Mouse (Mus musculus) kidney, adult 18-20 months (tissue): ENCODE results near the gene Usp29.
"Not testable (repeated sequence)": the region's sequence is repeated elsewhere in the genome, so short reads cannot be mapped to it uniquely, and the experiment has no call there.

Experiments used
- DNase-seq: peaks from one replicate; pipeline ENCODE4 v3.0.0; 2021

The Usp29 gene

DNA sequence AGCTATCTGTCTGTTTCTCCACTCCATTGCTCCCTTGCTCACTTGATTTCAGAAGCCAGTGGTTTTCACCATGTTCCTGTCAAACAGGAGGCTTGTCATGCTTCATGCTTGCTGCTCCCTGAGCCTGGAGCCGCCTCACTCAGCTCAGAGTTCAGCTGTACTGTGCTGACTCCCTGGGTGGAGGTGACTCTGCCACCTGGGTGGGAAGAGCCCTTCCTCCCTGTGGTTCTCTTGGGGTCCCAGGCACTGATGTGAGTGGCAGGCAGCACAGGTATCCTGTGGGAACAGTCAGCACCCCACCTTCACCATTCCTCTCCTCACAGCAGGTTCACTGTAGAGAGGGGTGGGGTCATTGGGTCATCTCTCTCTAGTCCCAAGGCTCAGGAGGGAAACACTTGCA is 150.5 kb downstream of the Usp29 start:
- DNase-seq, result not testable (repeated sequence)

DNA sequence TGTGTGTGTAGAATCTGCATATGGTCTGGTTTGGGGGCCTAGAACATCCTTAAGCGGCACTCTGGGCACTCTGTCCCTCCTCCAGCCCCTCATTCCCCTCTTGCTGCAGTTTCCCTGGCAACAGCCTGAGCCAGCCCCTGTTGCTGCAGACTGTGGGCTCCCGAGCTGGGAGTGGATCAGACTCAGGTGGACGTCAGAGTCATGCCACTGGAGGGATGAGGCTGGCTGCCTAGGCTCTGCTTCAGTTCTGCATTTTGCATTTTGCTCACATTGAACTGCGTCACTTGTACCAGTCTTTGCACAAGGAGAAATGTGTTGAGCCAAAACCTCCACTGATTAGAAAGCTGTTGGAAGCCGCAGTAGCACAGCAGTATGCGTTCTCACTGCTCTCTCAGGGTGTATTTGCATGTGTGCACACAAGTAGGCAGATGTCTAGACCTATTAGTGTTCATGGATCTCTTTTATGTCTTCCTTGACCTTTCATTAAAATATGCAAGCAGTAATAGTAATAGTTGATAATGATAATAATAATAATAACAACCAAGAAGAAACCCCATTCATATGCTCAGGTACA is 151.2 kb downstream of the Usp29 start:
- DNase-seq, result no peak

- DNase-seq, result no peak
These were observed 153.2 kb downstream of the Usp29 start for GRCm38 (mm10) chr7:6883376-6884147.

GRCm38 (mm10) chr7:6885416-6885815 is 155.0 kb downstream of the Usp29 start:
- DNase-seq, result no peak

DNA sequence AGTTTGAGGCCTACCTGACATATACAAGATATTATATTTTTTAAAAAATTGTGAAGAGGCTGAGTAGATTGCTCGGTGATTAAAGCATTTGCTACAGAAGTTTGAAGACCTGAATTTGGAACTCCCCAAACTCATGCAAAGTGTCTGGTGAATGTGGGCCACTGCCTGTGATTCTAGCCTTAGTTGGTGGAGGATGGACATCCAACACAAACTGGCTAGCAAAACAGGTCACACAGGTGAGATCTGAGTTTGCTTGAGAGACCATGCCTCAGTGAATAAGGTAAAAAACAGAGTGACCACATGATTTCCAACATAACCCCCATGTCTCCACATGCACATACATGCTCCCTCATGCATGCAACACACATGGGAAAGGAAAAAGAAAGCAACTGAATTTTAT is 156.5 kb downstream of the Usp29 start:
- DNase-seq, result no peak

DNA sequence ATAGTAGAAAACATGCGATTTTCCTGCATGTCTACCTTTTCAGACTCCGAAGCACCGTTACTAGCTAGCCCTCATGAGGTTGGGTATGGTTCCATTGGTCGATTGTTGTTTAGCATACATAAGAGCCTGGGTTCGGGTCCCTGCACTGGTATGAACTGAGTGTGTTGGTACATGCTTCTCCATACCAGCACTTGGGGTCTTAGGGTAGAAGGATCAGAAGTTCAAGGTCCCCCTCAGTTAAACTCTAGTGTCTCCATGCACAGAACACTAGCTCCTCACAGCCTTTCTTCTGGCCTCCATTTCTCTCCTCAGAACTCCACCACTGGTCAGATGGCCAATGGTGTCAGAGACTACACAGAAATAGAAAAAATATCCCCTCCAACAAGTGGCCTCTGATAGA is 159.5 kb downstream of the Usp29 start:
- DNase-seq, result no peak

GRCm38 (mm10) chr7:6891206-6891605 is 160.8 kb downstream of the Usp29 start:
- no peak for DNase-seq

GRCm38 (mm10) chr7:6897021-6897420 is 166.6 kb downstream of the Usp29 start:
- not testable (repeated sequence) for DNase-seq

DNA sequence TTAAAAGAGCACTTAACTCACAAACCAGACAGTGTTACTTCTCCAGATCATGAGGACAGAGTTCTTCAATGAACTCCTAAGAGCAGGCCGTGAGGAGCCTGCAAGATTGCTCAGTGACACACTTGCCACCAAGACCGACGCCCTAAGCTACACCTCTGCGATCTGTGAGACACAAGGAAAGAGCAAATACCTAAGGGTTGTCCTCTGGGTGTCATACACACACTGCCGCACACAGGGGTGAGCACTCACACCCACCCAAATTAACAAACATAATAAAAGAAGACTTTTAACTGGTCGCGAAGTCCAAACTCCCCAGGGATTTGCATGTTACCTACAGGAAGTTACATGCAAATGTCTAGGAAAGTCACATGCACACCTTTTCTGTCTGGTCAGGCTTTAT is 170.3 kb downstream of the Usp29 start:
- no peak for DNase-seq

- DNase-seq, result no peak
These were observed 173.1 kb downstream of the Usp29 start for GRCm38 (mm10) chr7:6903489-6903888.

GRCm38 (mm10) chr7:6910527-6910926 is 180.1 kb downstream of the Usp29 start:
- no peak for DNase-seq

- no peak for DNase-seq
These were observed 181.4 kb downstream of the Usp29 start for GRCm38 (mm10) chr7:6911731-6912130.

DNA sequence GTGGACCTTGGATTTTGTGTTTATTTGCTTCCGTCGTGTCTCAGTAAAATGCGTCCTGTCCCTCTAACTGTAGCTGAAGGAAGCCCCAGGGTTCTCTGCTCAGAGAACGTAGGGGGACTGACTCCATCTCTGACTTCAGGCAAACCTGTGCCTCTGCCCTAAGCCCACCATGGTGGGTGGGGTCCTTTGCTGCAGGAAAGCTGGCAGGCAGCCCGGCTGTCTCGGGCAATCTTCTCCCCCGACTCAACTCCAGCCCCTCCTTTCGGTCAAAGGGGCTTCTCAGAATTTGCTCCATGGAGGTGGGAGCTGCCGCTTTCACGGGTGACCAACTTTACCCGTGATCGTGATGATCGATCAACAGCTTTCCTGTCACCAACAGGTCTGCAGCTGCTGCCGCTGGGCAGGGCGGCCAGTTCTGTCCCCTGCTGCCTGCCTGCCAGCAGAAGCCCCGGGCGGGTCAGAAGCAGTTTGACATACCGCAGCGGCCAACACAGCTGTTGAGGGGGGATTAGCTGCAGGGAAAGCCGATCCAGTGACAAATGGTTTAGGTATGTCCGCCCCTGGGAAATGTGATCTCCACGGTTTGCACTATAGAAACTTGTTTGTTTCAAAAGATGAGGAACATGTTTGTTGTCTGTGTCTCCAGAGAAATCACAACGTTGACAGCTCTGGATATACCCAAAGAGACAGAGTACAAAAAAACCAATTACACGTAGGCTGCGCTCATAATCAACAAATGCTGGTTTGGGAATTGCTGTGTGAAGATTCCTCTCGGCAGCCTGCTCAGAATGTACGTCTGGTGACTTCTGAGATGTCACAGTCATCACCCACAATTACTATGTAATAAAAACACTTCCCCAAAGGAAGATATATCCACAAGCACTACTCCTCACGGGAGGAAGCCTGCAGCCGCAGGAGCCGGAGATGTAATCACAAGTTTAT is 183.3 kb downstream of the Usp29 start:
- DNase-seq, result peak; percentile 5

- no peak for DNase-seq
These were observed 186.7 kb downstream of the Usp29 start for GRCm38 (mm10) chr7:6917126-6917525.

- DNase-seq, result peak; percentile 84
These were observed 187.9 kb downstream of the Usp29 start for GRCm38 (mm10) chr7:6918267-6918666.

GRCm38 (mm10) chr7:6919131-6919870 is 188.9 kb downstream of the Usp29 start:
- DNase-seq, result no peak

- no peak for DNase-seq
These were observed 193.1 kb downstream of the Usp29 start for GRCm38 (mm10) chr7:6923515-6923914.

DNA sequence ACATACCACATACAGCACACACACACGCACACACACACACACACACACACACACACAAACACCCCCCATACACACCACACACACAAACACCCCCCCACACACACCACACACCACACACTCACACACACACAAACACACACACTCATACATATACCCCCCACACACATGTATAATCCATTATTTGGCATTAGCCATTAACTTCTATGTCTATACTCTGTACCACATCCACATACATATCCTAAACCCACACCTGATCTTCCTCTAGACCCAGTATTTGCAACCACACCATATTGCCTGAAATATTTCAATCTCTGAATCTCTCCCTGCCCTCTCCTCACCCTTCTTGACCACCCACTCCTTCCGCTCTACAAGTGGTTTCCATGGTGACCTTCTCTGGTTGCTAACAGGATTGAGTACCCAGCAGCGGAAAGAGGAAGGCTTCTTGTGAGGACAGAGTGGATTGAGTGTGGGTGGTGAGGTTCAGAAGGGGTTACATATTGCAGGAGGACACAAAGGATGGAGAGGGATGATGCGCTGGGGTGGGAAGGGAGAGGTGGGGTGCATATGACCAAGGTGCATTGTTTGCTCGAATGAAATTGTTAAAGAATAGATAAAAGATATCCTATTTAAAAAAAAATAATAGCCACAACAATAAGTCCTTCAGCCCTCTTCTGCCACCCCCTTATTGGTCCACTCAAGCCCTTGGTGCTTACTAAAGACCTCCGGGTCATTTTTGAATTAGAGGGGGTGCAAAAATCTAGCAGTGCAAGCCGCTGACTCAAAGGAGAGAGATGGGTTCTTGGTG is 195.8 kb downstream of the Usp29 start:
- DNase-seq, result no peak

GRCm38 (mm10) chr7:6926731-6926995 is 196.3 kb downstream of the Usp29 start:
- DNase-seq, result no peak

DNA sequence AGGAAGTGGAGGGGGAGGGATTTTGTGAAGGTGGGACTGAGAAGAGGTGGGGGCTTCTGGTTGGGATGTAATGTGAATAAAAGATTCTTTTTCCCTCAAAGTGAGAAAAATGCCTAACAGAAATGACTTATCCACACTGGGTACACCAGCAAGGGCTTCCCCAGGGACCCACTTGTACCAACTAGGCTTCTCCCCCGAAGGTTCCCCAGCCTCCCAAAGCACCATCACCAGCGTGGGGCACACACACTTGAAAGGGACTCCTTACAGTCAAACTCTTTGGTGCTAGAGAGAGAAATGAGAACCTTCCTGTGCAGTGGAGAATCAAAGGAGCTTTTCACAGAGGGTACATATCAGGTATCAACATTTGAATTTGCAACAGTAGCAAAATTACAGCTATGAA is 198.9 kb downstream of the Usp29 start:
- DNase-seq, result no peak

DNA sequence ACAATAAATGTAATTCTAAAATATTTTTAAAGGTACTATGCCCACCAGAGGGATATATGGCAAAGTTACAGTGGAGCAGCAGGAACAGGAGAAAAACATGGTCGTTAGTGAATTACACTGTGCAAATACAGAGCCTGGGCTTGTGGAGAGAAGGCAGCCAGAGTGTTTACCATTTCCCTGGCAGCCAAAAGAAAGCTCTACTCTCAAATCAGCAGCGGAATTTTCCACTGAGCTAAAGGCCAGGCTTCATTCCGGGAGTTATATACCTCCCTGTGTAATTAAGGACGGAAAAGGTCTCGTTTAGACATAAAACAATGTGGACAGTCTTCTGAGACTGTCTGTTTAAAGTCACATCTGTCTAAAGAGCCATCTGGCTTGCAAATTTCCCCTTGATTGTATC is 204.4 kb downstream of the Usp29 start:
- DNase-seq, result no peak

GRCm38 (mm10) chr7:6937040-6937439 is 206.7 kb downstream of the Usp29 start:
- DNase-seq, result peak; percentile 63
